Mouse (Mus musculus) lung, postnatal 14 days (tissue): ENCODE results near the gene Hist2h3b.

Experiments
- DNase-seq: peaks from one replicate; pipeline ENCODE4 v3.0.0; 2021

Hist2h3b gene

GRCm38 (mm10) chr3:96300706-96301529 lies 32.5 kb downstream of the Hist2h3b start:
- peak; percentile 21 for DNase-seq

GRCm38 (mm10) chr3:96302076-96302475 lies 33.6 kb downstream of the Hist2h3b start:
- DNase-seq: no peak

- no peak for DNase-seq
Measured at GRCm38 (mm10) chr3:96306506-96306905, 38.1 kb downstream of the Hist2h3b start.

- DNase-seq: no peak
Measured at GRCm38 (mm10) chr3:96309441-96309840, 41.0 kb downstream of the Hist2h3b start.

- no peak for DNase-seq
Measured at GRCm38 (mm10) chr3:96312341-96313098, 44.1 kb downstream of the Hist2h3b start.
